Mouse (Mus musculus) liver, embryonic 11.5 days (tissue): ENCODE measurements at regions not wholly inside any gene's neighbourhood (a gene's known extent, or its start where the extent isn't known, plus 50 kb on each side); places are given as distances from the start of the nearest gene placed in this dataset.

Source experiments
- ATAC-seq: fragments of 200-750 bp; cut with Nextera tagmentation; replicated peaks from 2 replicates; pipeline ENCODE4 v1.8.0; 2017; ENCODE audit warnings: moderate number of reproducible peaks, mild to moderate bottlenecking, moderate TSS enrichment, moderate library complexity; ENCODE audit not compliant: low FRiP score
- DNase-seq: peaks from one replicate; pipeline ENCODE4 v3.0.0-alpha.2; 2017; ENCODE audit warnings: low spot score
- H3K27ac ChIP-seq: fragments of 300-500 bp; sonication (generic); 2 replicates; pipeline ENCODE4 v1.5.1; 2014; ENCODE audit warnings: mild to moderate bottlenecking, low read depth, low read length, control low read depth
- H3K27me3 ChIP-seq: fragments of 300-500 bp; sonication (generic); replicated peaks from 2 replicates; pipeline ENCODE4 v1.6.1; 2014; ENCODE audit warnings: low read length, mixed read lengths; ENCODE audit not compliant: control insufficient read depth, insufficient read depth
- H3K36me3 ChIP-seq: fragments of 300-500 bp; sonication (generic); 2 replicates; pipeline ENCODE4 v1.6.1; 2014; ENCODE audit warnings: mild to moderate bottlenecking, low read length, moderate library complexity, mixed read lengths; ENCODE audit not compliant: control insufficient read depth, insufficient read depth
- H3K4me1 ChIP-seq: fragments of 300-500 bp; sonication (generic); replicated peaks from 2 replicates; pipeline ENCODE4 v1.6.1; 2014; ENCODE audit warnings: low read length, mixed read lengths; ENCODE audit not compliant: control insufficient read depth, insufficient read depth
- H3K4me2 ChIP-seq: fragments of 300-500 bp; sonication (generic); 2 replicates; pipeline ENCODE4 v1.6.1; 2014; ENCODE audit warnings: mild to moderate bottlenecking, control low read depth, moderate library complexity
- H3K4me3 ChIP-seq: fragments of 300-500 bp; sonication (generic); 2 replicates; pipeline ENCODE4 v1.5.1; 2014; ENCODE audit warnings: low read depth, low read length, control low read depth
- H3K9ac ChIP-seq: fragments of 300-500 bp; sonication (generic); 2 replicates; pipeline ENCODE4 v1.6.1; 2014; ENCODE audit warnings: low read depth, low read length, control low read depth
- H3K9me3 ChIP-seq: fragments of 300-500 bp; sonication (generic); 2 replicates; pipeline ENCODE4 v1.6.1; 2016; ENCODE audit warnings: low read length, inconsistent platforms, mixed read lengths; ENCODE audit not compliant: control insufficient read depth
- WGBS: fragments of 180-500 bp; shearing (Covaris S2); extraction: QIAGEN DNeasy Blood & Tissue Kit; methylation state at CpG from one replicate; pipeline ENCODE4 v1.1.7; 2014; 5-methylcytosine and 5-hydroxymethylcytosine counted together

- no peaks in the 10 kb centered on the region for H3K27me3 ChIP-seq
- no peaks in the 10 kb centered on the region for H3K4me1 ChIP-seq
- DNase-seq (no peak), ATAC-seq (no peak)
- H3K9me3 ChIP-seq = no peaks in the 10 kb centered on the region
- H3K27ac ChIP-seq = no peak overlapping the region
- H3K4me2 ChIP-seq = no peak overlapping the region
- WGBS = 86% methylated on average over 7 of the region's 7 CpGs
- H3K36me3 ChIP-seq = no peaks in the 10 kb centered on the region
- H3K4me3 ChIP-seq = no peak overlapping the region
- no peak overlapping the region for H3K9ac ChIP-seq
These were observed 290.6 kb downstream of the Fam84a start for GRCm38 (mm10) chr12:13861226-13861625.

GRCm38 (mm10) chr12:13844532-13845485 lies 307.0 kb downstream of the Fam84a start:
- DNase-seq = no peak
- Histone ChIP-seq H3K36me3 (no peaks in the 10 kb centered on the region), H3K4me1 (no peaks in the 10 kb centered on the region), H3K27ac (no peak overlapping the region), H3K4me2 (no peak overlapping the region), H3K4me3 (no peak overlapping the region), H3K27me3 (no peaks in the 10 kb centered on the region), H3K9ac (no peak overlapping the region), H3K9me3 (no peaks in the 10 kb centered on the region)
- WGBS = 55% methylated on average over 13 of the region's 13 CpGs
- ATAC-seq = no peak

- Histone ChIP-seq H3K4me3 (no peak overlapping the region), H3K4me1 (no peaks in the 10 kb centered on the region), H3K27ac (no peak overlapping the region), H3K36me3 (no peaks in the 10 kb centered on the region), H3K9me3 (no peaks in the 10 kb centered on the region), H3K4me2 (no peak overlapping the region), H3K9ac (no peak overlapping the region), H3K27me3 (no peaks in the 10 kb centered on the region)
- ATAC-seq = no peak
- DNase-seq = no peak
- WGBS = 54% methylated on average over 5 of the region's 5 CpGs
These were observed 308.3 kb downstream of the Fam84a start for GRCm38 (mm10) chr12:13843423-13844080.

GRCm38 (mm10) chr12:13841238-13841637 lies 310.6 kb downstream of the Fam84a start:
- no peak overlapping the region for H3K4me3 ChIP-seq
- DNase-seq = no peak
- no peak for ATAC-seq
- no peak overlapping the region for H3K27ac ChIP-seq
- no peak overlapping the region for H3K9ac ChIP-seq
- H3K9me3 ChIP-seq = no peaks in the 10 kb centered on the region
- no peaks in the 10 kb centered on the region for H3K36me3 ChIP-seq
- H3K27me3 ChIP-seq = no peaks in the 10 kb centered on the region
- no peaks in the 10 kb centered on the region for H3K4me1 ChIP-seq
- 80% methylated on average over 1 of the region's 1 CpGs for WGBS
- H3K4me2 ChIP-seq = no peak overlapping the region

- Histone ChIP-seq H3K4me1 (no peaks in the 10 kb centered on the region), H3K27me3 (no peaks in the 10 kb centered on the region), H3K4me3 (no peak overlapping the region), H3K36me3 (no peaks in the 10 kb centered on the region), H3K27ac (no peak overlapping the region), H3K9me3 (no peaks in the 10 kb centered on the region), H3K9ac (no peak overlapping the region), H3K4me2 (no peak overlapping the region)
- DNase-seq (no peak), ATAC-seq (no peak)
- 76% methylated on average over 3 of the region's 3 CpGs for WGBS
These were observed 317.1 kb downstream of the Fam84a start for GRCm38 (mm10) chr12:13834723-13835122.

- no peak overlapping the region for H3K27ac ChIP-seq
These were observed 326.0 kb downstream of the Fam84a start for GRCm38 (mm10) chr12:13825899-13826298.

GRCm38 (mm10) chr12:13815500-13815899 lies 336.4 kb downstream of the Fam84a start:
- DNase-seq = no peak
- no peak for ATAC-seq
- WGBS = 54% methylated on average over 2 of the region's 2 CpGs
- no peak overlapping the region for H3K4me2 ChIP-seq
- no peaks in the 10 kb centered on the region for H3K36me3 ChIP-seq
- no peaks in the 10 kb centered on the region for H3K9me3 ChIP-seq
- no peaks in the 10 kb centered on the region for H3K4me1 ChIP-seq
- H3K27me3 ChIP-seq = no peaks in the 10 kb centered on the region
- H3K4me3 ChIP-seq = no peak overlapping the region
- no peak overlapping the region for H3K27ac ChIP-seq
- no peak overlapping the region for H3K9ac ChIP-seq

More at GRCm38 (mm10) chr12:13825899-13826298, 326.0 kb downstream of the Fam84a start:
- Histone ChIP-seq H3K36me3 (no peaks in the 10 kb centered on the region), H3K4me3 (no peak overlapping the region), H3K9me3 (no peaks in the 10 kb centered on the region), H3K4me1 (no peaks in the 10 kb centered on the region), H3K9ac (no peak overlapping the region), H3K27me3 (no peaks in the 10 kb centered on the region), H3K4me2 (no peak overlapping the region)
- DNase-seq (no peak), ATAC-seq (no peak)

- H3K27me3 ChIP-seq = no peaks in the 10 kb centered on the region
- H3K36me3 ChIP-seq = no peaks in the 10 kb centered on the region
- WGBS = 85% methylated on average over 2 of the region's 2 CpGs
- H3K4me1 ChIP-seq = no peaks in the 10 kb centered on the region
- no peak overlapping the region for H3K9ac ChIP-seq
- DNase-seq = no peak
- no peak overlapping the region for H3K4me3 ChIP-seq
- H3K4me2 ChIP-seq = no peak overlapping the region
- H3K9me3 ChIP-seq = no peaks in the 10 kb centered on the region
- no peak for ATAC-seq
- H3K27ac ChIP-seq = no peak overlapping the region
These were observed 341.7 kb downstream of the Fam84a start for GRCm38 (mm10) chr12:13810155-13810515.
